Mouse (Mus musculus) urinary bladder, postnatal 0 days (tissue): ENCODE data around the gene Slc25a26. TPM values are rescaled to one million over a fixed set of nuclear protein-coding genes. Genes with fewer than 3 reads are reported as not detected.

ENCODE experiments used
- microRNA-seq: library from miRNA; unstranded; fragments of <30 nt; microRNA quantifications from one replicate; pipeline ENCODE4, GENCODE M21; 2016
- polyA plus RNA-seq: library from polyadenylated mRNA; unstranded; fragments of >200 nt; fragmentation: Nextera tagmentation; extraction: Ambion mirVana; gene quantifications from 2 replicates; pipeline ENCODE4 v1.2.1, GENCODE M21; 2015

Gene Slc25a26
- 4.8 and 5.6 TPM in 2 replicates for polyA plus RNA-seq

GRCm38 (mm10) chr6:94499897-94500623 lies at the start of gene Slc25a26:
Gene Slc25a26, plus strand, starts transcription at chr6:94500331.

Small RNA genes lying within 50 kb of the gene (microRNA-seq; reads per million reads assigned to microRNA genes)
- gene Mir7041 = not detected

Other genes with a start within 250 kb of the Slc25a26 start
- 5.4 and 5.8 TPM in 2 replicates for gene Magi1, start 216.4 kb upstream of the Slc25a26 start, polyA plus RNA-seq
- 3.6 and 5.3 TPM in 2 replicates for gene Lrig1, start 199.8 kb downstream of the Slc25a26 start, polyA plus RNA-seq